Mouse (Mus musculus): ENCODE data around the gene Ak8. TPM values are rescaled to one million over a fixed set of nuclear protein-coding genes. Genes with fewer than 3 reads are reported as not detected.

Ak8 gene
- total and polyA plus RNA-seq, 3 experiments, result 1.5 to 2.6 TPM; not detected in 1

DNA sequence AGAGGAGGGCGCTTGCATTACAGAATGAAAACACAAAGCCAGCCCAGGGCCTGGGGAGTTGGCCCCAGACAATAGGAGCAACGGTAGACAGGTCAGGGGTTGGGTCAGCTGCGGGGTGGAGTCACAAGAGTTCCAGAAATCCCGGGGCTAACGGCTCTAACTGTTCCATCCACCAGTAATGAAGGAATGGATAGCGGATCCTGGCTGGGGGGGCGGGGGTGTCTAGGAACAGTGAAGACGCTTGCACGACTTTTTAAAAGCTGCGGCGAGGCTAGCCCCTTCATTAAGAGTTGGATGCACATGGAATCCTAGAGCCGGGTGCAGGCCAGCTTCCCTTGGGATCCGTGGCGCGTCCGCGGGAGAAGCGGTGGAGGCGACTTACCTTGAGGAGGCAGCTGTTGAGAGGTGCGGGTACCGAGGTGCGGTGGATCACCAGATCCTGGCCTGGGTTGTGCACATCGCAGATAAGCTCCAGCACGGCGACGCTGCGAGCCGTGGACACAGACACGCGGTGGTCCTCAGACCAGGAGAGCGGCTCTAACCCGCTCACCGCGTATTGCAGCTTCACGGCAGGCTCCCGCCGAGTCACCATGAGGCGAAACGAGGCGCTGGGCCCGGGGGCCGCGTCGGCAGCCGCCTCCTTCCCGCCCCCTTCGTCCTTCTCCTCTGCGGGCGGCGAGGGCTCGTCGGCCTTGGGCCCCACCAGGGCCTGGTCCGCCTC, 139.7 kb downstream of the Ak8 start (continued):
- TF ChIP-seq RAD21 (IDR thresholded peaks at IDR 0.05; ENCODE audit: low read depth, low read length), result no peak
- no peak for TF ChIP-seq NRF1 (IDR thresholded peaks at IDR 0.05; ENCODE audit: insufficient read depth, low read depth, low read length, poor library complexity, severe bottlenecking)
- TF ChIP-seq MAX (IDR thresholded peaks at IDR 0.05; ENCODE audit: low read length), result no peak
- peak; percentile 43 for TF ChIP-seq TAL1 (IDR thresholded peaks at IDR 0.05; ENCODE audit: low read length)
- no peak for TF ChIP-seq POLR2A (IDR thresholded peaks at IDR 0.05; ENCODE audit: control insufficient read depth in 1 of 2, insufficient read depth in 1 of 2, low read depth in 1 of 2, low read length in 2 of 2, poor library complexity in 1 of 2)
- no peak for TF ChIP-seq SIN3A (IDR thresholded peaks at IDR 0.05; ENCODE audit: low read length)
- no peak for TF ChIP-seq SMC3 (IDR thresholded peaks at IDR 0.05; ENCODE audit: low read depth, low read length)
- TF ChIP-seq TBP (IDR thresholded peaks at IDR 0.05; ENCODE audit: low read depth, low read length), result no peak
- TF ChIP-seq ZNF384 (IDR thresholded peaks at IDR 0.05; ENCODE audit: low read depth, low read length), result no peak
- TF ChIP-seq ZMIZ1 (IDR thresholded peaks at IDR 0.05; ENCODE audit: low read depth, low read length), result no peak
- TF ChIP-seq POLR2AphosphoS2 (IDR thresholded peaks at IDR 0.05; ENCODE audit: low read length), result no peak
- TF ChIP-seq BHLHE40 (IDR thresholded peaks at IDR 0.05; ENCODE audit: borderline replicate concordance, low read depth, low read length), result no peak
- TF ChIP-seq HCFC1 (IDR thresholded peaks at IDR 0.05; ENCODE audit: low read depth, low read length), result no peak
- TF ChIP-seq TCF12 (IDR thresholded peaks at IDR 0.05; ENCODE audit: low read depth, low read length), result no peak
- 0 out of 2 replicates have a peak, but pooled peaks have one; percentile 9 for TF ChIP-seq MYC (IDR thresholded peaks at IDR 0.05; ENCODE audit: low read depth, low read length)
- TF ChIP-seq UBTF (IDR thresholded peaks at IDR 0.05; ENCODE audit: borderline replicate concordance, insufficient read depth, low read depth, low read length), result no peak
- no peak for TF ChIP-seq RCOR1 (IDR thresholded peaks at IDR 0.05; ENCODE audit: low read depth, low read length)
- no peak for TF ChIP-seq POLR2AphosphoS5 (IDR thresholded peaks at IDR 0.05; ENCODE audit: borderline replicate concordance, low read depth, low read length)

DNA sequence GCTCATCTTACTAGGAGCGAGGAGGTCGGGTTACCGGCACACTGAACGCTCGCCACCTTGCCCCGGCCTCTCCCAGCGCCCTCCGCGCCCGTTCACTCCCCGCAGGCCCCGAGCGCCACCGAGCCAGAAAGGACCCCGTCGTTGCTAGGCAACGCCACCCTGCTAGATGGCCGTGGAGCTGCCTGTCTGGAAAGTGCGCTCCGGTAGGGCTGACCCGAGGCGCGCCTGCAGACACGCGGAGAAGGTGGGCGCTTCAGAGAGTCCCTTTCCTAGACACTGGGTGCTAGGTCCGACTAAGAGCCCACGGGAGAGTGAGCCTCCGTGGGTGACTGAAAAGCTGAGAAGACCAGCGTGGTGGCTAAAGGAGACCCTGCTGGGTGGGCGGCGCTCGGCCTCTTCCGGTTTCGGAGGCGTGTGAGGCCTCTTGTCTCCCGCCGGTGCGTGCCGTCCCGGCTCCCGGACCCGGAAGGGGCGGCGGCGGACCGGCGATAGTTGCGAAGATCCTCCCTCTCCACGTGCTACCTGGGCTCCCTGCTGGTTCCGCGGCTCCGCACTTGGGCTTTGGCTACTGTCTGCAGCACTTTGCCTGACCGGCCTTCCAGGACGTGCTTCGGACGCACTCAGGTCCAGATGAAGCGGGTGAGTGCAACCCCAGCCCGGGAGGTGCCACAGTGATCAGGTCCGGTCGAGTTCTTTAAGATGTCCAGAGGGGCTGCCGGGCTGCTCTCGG, 140.4 kb downstream of the Ak8 start, which contains the start of the genes Gtf3c4 and Ddx31:
Gene Gtf3c4, minus strand, starts transcription at position 139 of the 730 bp plus-strand sequence.
Gene Ddx31, plus strand, starts transcription at position 185 of the 730 bp plus-strand sequence.
- Histone ChIP-seq H3K9me3 (replicated peaks; ENCODE audit: insufficient read depth, low read length) (no peaks in the 10 kb centered on the region), H3K27me3 (ENCODE audit: control insufficient read depth in 1 of 2, insufficient read depth in 2 of 2, low read length in 2 of 2) (no peaks in the 10 kb centered on the region), H3K4me3 (ENCODE audit: control insufficient read depth in 1 of 2, insufficient read depth in 1 of 2, low read depth in 2 of 2, low read length in 2 of 2) (peak within 1 kb of the TSS; percentile 73 to 96), H3K27ac (ENCODE audit: control insufficient read depth, low read depth, low read length) (peak within 1 kb of the TSS; percentile 90), H3K9ac (ENCODE audit: control insufficient read depth, low read depth, low read length, poor library complexity, severe bottlenecking) (peak within 1 kb of the TSS; percentile 92), H3K4me1 (ENCODE audit: control insufficient read depth in 1 of 2, insufficient read depth in 2 of 2, low read length in 2 of 2) (peaks cover 5 to 17% of the 10 kb centered on the region in 2 experiments; a peak in 3 of 4 replicates), H3K79me2 (ENCODE audit: control insufficient read depth, insufficient read depth, low read length, poor library complexity) (peaks cover 70% of the 10 kb centered on the region), H3K36me3 (ENCODE audit: control insufficient read depth in 1 of 2, insufficient read depth in 2 of 2, low read length in 2 of 2) (peaks cover 3 to 37% of the 10 kb centered on the region in 2 experiments)
- TF ChIP-seq NELFE (IDR thresholded peaks at IDR 0.05; ENCODE audit: low read depth, low read length), result peak; percentile 28
- TF ChIP-seq MAFK (IDR thresholded peaks at IDR 0.05; ENCODE audit: borderline replicate concordance, low read depth, low read length), result no peak
- no peak for TF ChIP-seq POLR2AphosphoS2 (IDR thresholded peaks at IDR 0.05; ENCODE audit: low read length)
- no peak for TF ChIP-seq CHD2 (IDR thresholded peaks at IDR 0.05; ENCODE audit: low read length)
- peak; percentile 84 for TF ChIP-seq BHLHE40 (IDR thresholded peaks at IDR 0.05; ENCODE audit: borderline replicate concordance, low read depth, low read length)
- TF ChIP-seq MXI1 (IDR thresholded peaks at IDR 0.05; ENCODE audit: low read depth, low read length), result peak; percentile 98
- peak; percentile 95 for TF ChIP-seq MYC (IDR thresholded peaks at IDR 0.05; ENCODE audit: low read depth, low read length)
- TF ChIP-seq GABPA (IDR thresholded peaks at IDR 0.05; ENCODE audit: low read depth, low read length), result no peak
- 0 out of 2 replicates have a peak, but pooled peaks have one; percentile 39 for TF ChIP-seq USF1 (IDR thresholded peaks at IDR 0.05; ENCODE audit: low read depth, low read length)
- peak; percentile 42 for TF ChIP-seq TCF12 (IDR thresholded peaks at IDR 0.05; ENCODE audit: low read depth, low read length)
- TF ChIP-seq SIN3A (IDR thresholded peaks at IDR 0.05; ENCODE audit: low read length), result peak; percentile 96
- no peak for TF ChIP-seq UBTF (IDR thresholded peaks at IDR 0.05; ENCODE audit: borderline replicate concordance, insufficient read depth, low read depth, low read length)
- peak; percentile 41; the same call in 1 of the 2 replicates for TF ChIP-seq TBP (IDR thresholded peaks at IDR 0.05; ENCODE audit: low read depth, low read length)
- TF ChIP-seq MAX (IDR thresholded peaks at IDR 0.05; ENCODE audit: low read length), result peak; percentile 99
- no peak for TF ChIP-seq ZKSCAN1 (IDR thresholded peaks at IDR 0.05; ENCODE audit: low read depth, low read length)
- TF ChIP-seq ELF1 (IDR thresholded peaks at IDR 0.05; ENCODE audit: low read depth, low read length), result peak; percentile 93
- TF ChIP-seq POLR2A (IDR thresholded peaks at IDR 0.05; ENCODE audit: control insufficient read depth in 1 of 2, insufficient read depth in 1 of 2, low read depth in 1 of 2, low read length in 2 of 2, poor library complexity in 1 of 2), result peak; percentile 49 to 78; a peak in 2 of 4 replicates
- peak in 1 of 2 experiments; percentile 24; a peak in 1 of 4 replicates for TF ChIP-seq EP300 (IDR thresholded peaks at IDR 0.05; ENCODE audit: low read depth in 1 of 2, low read length in 2 of 2)
- no peak for TF ChIP-seq GATA1 (IDR thresholded peaks at IDR 0.05; ENCODE audit: low read depth, low read length)
- TF ChIP-seq HCFC1 (IDR thresholded peaks at IDR 0.05; ENCODE audit: low read depth, low read length), result peak; percentile 92
- no peak for TF ChIP-seq TAL1 (IDR thresholded peaks at IDR 0.05; ENCODE audit: low read length)
- DNase-seq (ENCODE audit: low read depth, low spot score), result peak; percentile 94
